Mouse (Mus musculus) cerebellum, adult 11 months (tissue): Measurements from ENCODE around the gene Tmem132d.

Experiments
- DNase-seq: peaks from one replicate; pipeline ENCODE4 v3.0.0; 2022

The Tmem132d gene

GRCm38 (mm10) chr5:128432916-128433315 is at the start of gene Tmem132d:
Tmem132d (minus strand) TSS chr5:128433077.
- DNase-seq: no peak

GRCm38 (mm10) chr5:128480816-128481215 is 47.9 kb upstream of the Tmem132d start:
- DNase-seq: no peak

GRCm38 (mm10) chr5:128475372-128475771 is 42.5 kb upstream of the Tmem132d start:
- DNase-seq: no peak

GRCm38 (mm10) chr5:128469812-128470211 is 36.9 kb upstream of the Tmem132d start:
- DNase-seq: no peak

- no peak for DNase-seq
These were observed 31.6 kb upstream of the Tmem132d start for GRCm38 (mm10) chr5:128464514-128464913.

- DNase-seq: no peak
These were observed 27.7 kb upstream of the Tmem132d start for GRCm38 (mm10) chr5:128460605-128461004.

- DNase-seq: no peak
These were observed 22.9 kb upstream of the Tmem132d start for GRCm38 (mm10) chr5:128455732-128456131.

GRCm38 (mm10) chr5:128452196-128452595 is 19.3 kb upstream of the Tmem132d start:
- no peak for DNase-seq

- DNase-seq: no peak
These were observed 17.9 kb upstream of the Tmem132d start for GRCm38 (mm10) chr5:128450808-128451207.

- DNase-seq: no peak
These were observed 12.0 kb upstream of the Tmem132d start for GRCm38 (mm10) chr5:128444876-128445275.

GRCm38 (mm10) chr5:128443848-128444247 is 11.0 kb upstream of the Tmem132d start:
- DNase-seq: no peak

GRCm38 (mm10) chr5:128441121-128441520 is 8.2 kb upstream of the Tmem132d start:
- no peak for DNase-seq

- peak; percentile 23 for DNase-seq
These were observed 7.0 kb upstream of the Tmem132d start for GRCm38 (mm10) chr5:128439828-128440227.

- DNase-seq: no peak
These were observed 5.2 kb upstream of the Tmem132d start for GRCm38 (mm10) chr5:128438078-128438477.

- DNase-seq: peak; percentile 17
These were observed 4.0 kb upstream of the Tmem132d start for GRCm38 (mm10) chr5:128436909-128437308.

GRCm38 (mm10) chr5:128435683-128436082 is 2.8 kb upstream of the Tmem132d start:
- no peak for DNase-seq

GRCm38 (mm10) chr5:128433786-128434185 is 909 bp upstream of the Tmem132d start:
- DNase-seq: no peak

GRCm38 (mm10) chr5:128432422-128432821 is 455 bp downstream of the Tmem132d start:
- DNase-seq: no peak

GRCm38 (mm10) chr5:128424636-128425035 is 8.2 kb downstream of the Tmem132d start:
- no peak for DNase-seq

- DNase-seq: no peak
These were observed 8.7 kb downstream of the Tmem132d start for GRCm38 (mm10) chr5:128424213-128424612.

- DNase-seq: no peak
These were observed 10.8 kb downstream of the Tmem132d start for GRCm38 (mm10) chr5:128422090-128422489.

GRCm38 (mm10) chr5:128418149-128418710 is 14.6 kb downstream of the Tmem132d start:
- no peak for DNase-seq

GRCm38 (mm10) chr5:128414056-128414455 is 18.8 kb downstream of the Tmem132d start:
- no peak for DNase-seq

GRCm38 (mm10) chr5:128412306-128412705 is 20.6 kb downstream of the Tmem132d start:
- no peak for DNase-seq

- no peak for DNase-seq
These were observed 25.3 kb downstream of the Tmem132d start for GRCm38 (mm10) chr5:128407546-128407945.
